Mouse (Mus musculus) ES-E14 (cell line): Measurements from ENCODE around the gene Pirb.

Experiments used
- CHD2 ChIP-seq: IDR thresholded peaks from 2 replicates; pipeline ENCODE4 v1.6.1; 2014; ENCODE audit warnings: mild to moderate bottlenecking, low read depth, low read length, inconsistent platforms
- MAFK ChIP-seq: IDR thresholded peaks from 2 replicates; pipeline ENCODE4 v1.6.1; 2014; ENCODE audit warnings: mild to moderate bottlenecking, low read depth, low read length, inconsistent platforms; ENCODE audit not compliant: insufficient read depth
- ZC3H11A ChIP-seq: IDR thresholded peaks from 2 replicates; pipeline ENCODE4 v1.6.1; 2012; ENCODE audit warnings: low read depth, mild to moderate bottlenecking, inconsistent platforms, low read length, borderline replicate concordance

- TF ChIP-seq ZC3H11A, result no peak
- no peak for TF ChIP-seq CHD2
- TF ChIP-seq MAFK, result no peak
Measured at GRCm38 (mm10) chr7:3715249-3715648, 4.9 kb downstream of the Pirb start.
